Mouse (Mus musculus): ENCODE measurements around the gene Kirrel2. TPM values are rescaled to one million over a fixed set of nuclear protein-coding genes. Genes with fewer than 3 reads are reported as not detected.

Kirrel2 gene
- polyA plus RNA-seq, 1 experiment from 2014 or later, result 1.3 TPM

- Histone ChIP-seq H3K4me1 (peaks cover 16% of the 10 kb centered on the region), H3K27ac (replicated peaks) (peak within 1 kb of the TSS; percentile 13; the same call in 1 of the 2 replicates), H3K4me3 (replicated peaks) (peak within 1 kb of the TSS; percentile 69), H3K9ac (peak within 1 kb of the TSS; percentile 44), H3K9me3 (replicated peaks) (no peaks in the 10 kb centered on the region), H3K36me3 (peaks cover 13% of the 10 kb centered on the region; the same call in 1 of the 2 replicates), H3K4me2 (replicated peaks) (peak within 1 kb of the TSS; percentile 87), H3K27me3 (peaks cover under 1% of the 10 kb centered on the region; the same call in 1 of the 2 replicates)
- under 1% methylated on average over 55 of the region's 72 CpGs for WGBS
- ATAC-seq (ENCODE audit: insufficient number of reproducible peaks, low FRiP score, low TSS enrichment, low read depth), result peak; percentile 75
Measured at GRCm38 (mm10) chr7:30444971-30445751, 12.3 kb downstream of the Kirrel2 start, which contains the start of gene Aplp1. TSS of gene Aplp1 (minus strand) at chr7:30445535.

GRCm38 (mm10) chr7:30444154-30444970 lies 13.1 kb downstream of the Kirrel2 start:
- peak overlapping the region; percentile 44 for H3K9ac ChIP-seq
- no peaks in the 10 kb centered on the region for H3K9me3 ChIP-seq (replicated peaks)
- peak overlapping the region; percentile 69 for H3K4me3 ChIP-seq (replicated peaks)
- no peaks in the 10 kb centered on the region for H3K27me3 ChIP-seq
- under 1% methylated on average over 38 of the region's 38 CpGs for WGBS
- 0 out of 2 replicates have a peak, but pooled peaks have one; percentile 20 for ATAC-seq (ENCODE audit: insufficient number of reproducible peaks, low FRiP score, low TSS enrichment, low read depth)
- peak overlapping the region; percentile 87 for H3K4me2 ChIP-seq (replicated peaks)
- no peak overlapping the region; the same call in 1 of the 2 replicates for H3K27ac ChIP-seq (replicated peaks)
- peaks cover 16% of the 10 kb centered on the region for H3K4me1 ChIP-seq
- H3K36me3 ChIP-seq, result peaks cover 19% of the 10 kb centered on the region; the same call in 1 of the 2 replicates

GRCm38 (mm10) chr7:30443696-30444095 lies 13.8 kb downstream of the Kirrel2 start:
- no peak for ATAC-seq (ENCODE audit: insufficient number of reproducible peaks, low FRiP score, low TSS enrichment, low read depth)
- Histone ChIP-seq H3K4me2 (replicated peaks) (peak overlapping the region; percentile 87), H3K4me1 (peaks cover 16% of the 10 kb centered on the region), H3K27me3 (no peaks in the 10 kb centered on the region), H3K9ac (no peak overlapping the region), H3K36me3 (peaks cover 19% of the 10 kb centered on the region; the same call in 1 of the 2 replicates), H3K9me3 (replicated peaks) (no peaks in the 10 kb centered on the region), H3K27ac (replicated peaks) (no peak overlapping the region), H3K4me3 (replicated peaks) (peak overlapping the region; percentile 69; the same call in 1 of the 2 replicates)
- WGBS, result 26% methylated on average over 9 of the region's 9 CpGs

GRCm38 (mm10) chr7:30440697-30441096 lies 16.8 kb downstream of the Kirrel2 start:
- peaks cover 23% of the 10 kb centered on the region; the same call in 1 of the 2 replicates for H3K36me3 ChIP-seq
- H3K4me1 ChIP-seq, result peaks cover 16% of the 10 kb centered on the region
- H3K27ac ChIP-seq (replicated peaks), result no peak overlapping the region
- H3K4me2 ChIP-seq (replicated peaks), result no peak overlapping the region
- ATAC-seq (ENCODE audit: insufficient number of reproducible peaks, low FRiP score, low TSS enrichment, low read depth), result no peak
- WGBS, result 26% methylated on average over 4 of the region's 5 CpGs
- H3K27me3 ChIP-seq, result no peaks in the 10 kb centered on the region
- H3K9me3 ChIP-seq (replicated peaks), result no peaks in the 10 kb centered on the region
- no peak overlapping the region for H3K4me3 ChIP-seq (replicated peaks)
- no peak overlapping the region for H3K9ac ChIP-seq

GRCm38 (mm10) chr7:30439734-30440133 lies 17.8 kb downstream of the Kirrel2 start:
- Histone ChIP-seq H3K9ac (no peak overlapping the region), H3K4me1 (peaks cover 12% of the 10 kb centered on the region), H3K27me3 (no peaks in the 10 kb centered on the region), H3K27ac (replicated peaks) (no peak overlapping the region), H3K36me3 (peaks cover 25% of the 10 kb centered on the region; the same call in 1 of the 2 replicates), H3K4me3 (replicated peaks) (no peak overlapping the region), H3K9me3 (replicated peaks) (no peaks in the 10 kb centered on the region), H3K4me2 (replicated peaks) (no peak overlapping the region)
- 67% methylated on average over 13 of the region's 13 CpGs for WGBS
- ATAC-seq (ENCODE audit: insufficient number of reproducible peaks, low FRiP score, low TSS enrichment, low read depth), result no peak

GRCm38 (mm10) chr7:30436879-30437278 lies 20.6 kb downstream of the Kirrel2 start:
- no peaks in the 10 kb centered on the region for H3K4me1 ChIP-seq
- no peaks in the 10 kb centered on the region for H3K9me3 ChIP-seq (replicated peaks)
- no peak overlapping the region for H3K4me2 ChIP-seq (replicated peaks)
- H3K9ac ChIP-seq, result no peak overlapping the region
- no peak overlapping the region for H3K27ac ChIP-seq (replicated peaks)
- no peaks in the 10 kb centered on the region for H3K27me3 ChIP-seq
- H3K36me3 ChIP-seq, result peaks cover 16% of the 10 kb centered on the region; the same call in 1 of the 2 replicates
- no peak overlapping the region for H3K4me3 ChIP-seq (replicated peaks)
- 22% methylated on average over 10 of the region's 10 CpGs for WGBS
- ATAC-seq (ENCODE audit: insufficient number of reproducible peaks, low FRiP score, low TSS enrichment, low read depth), result no peak

GRCm38 (mm10) chr7:30435156-30435555 lies 22.3 kb downstream of the Kirrel2 start:
- Histone ChIP-seq H3K27me3 (no peaks in the 10 kb centered on the region), H3K9me3 (replicated peaks) (no peaks in the 10 kb centered on the region), H3K4me1 (no peaks in the 10 kb centered on the region), H3K4me2 (replicated peaks) (no peak overlapping the region), H3K36me3 (peaks cover 12% of the 10 kb centered on the region; the same call in 1 of the 2 replicates), H3K9ac (no peak overlapping the region), H3K27ac (replicated peaks) (no peak overlapping the region), H3K4me3 (replicated peaks) (no peak overlapping the region)
- no peak for ATAC-seq (ENCODE audit: insufficient number of reproducible peaks, low FRiP score, low TSS enrichment, low read depth)
- WGBS, result 53% methylated on average over 9 of the region's 9 CpGs

GRCm38 (mm10) chr7:30434701-30435100 lies 22.8 kb downstream of the Kirrel2 start:
- Histone ChIP-seq H3K4me3 (replicated peaks) (no peak overlapping the region), H3K36me3 (peaks cover 8% of the 10 kb centered on the region; the same call in 1 of the 2 replicates), H3K27me3 (no peaks in the 10 kb centered on the region), H3K9me3 (replicated peaks) (no peaks in the 10 kb centered on the region), H3K4me1 (no peaks in the 10 kb centered on the region), H3K27ac (replicated peaks) (no peak overlapping the region), H3K4me2 (replicated peaks) (no peak overlapping the region), H3K9ac (no peak overlapping the region)
- ATAC-seq (ENCODE audit: insufficient number of reproducible peaks, low FRiP score, low TSS enrichment, low read depth), result no peak
- WGBS, result 69% methylated on average over 10 of the region's 10 CpGs

- Histone ChIP-seq H3K4me2 (replicated peaks) (no peak overlapping the region), H3K9me3 (replicated peaks) (no peaks in the 10 kb centered on the region), H3K4me1 (no peaks in the 10 kb centered on the region), H3K9ac (no peak overlapping the region), H3K27ac (replicated peaks) (no peak overlapping the region), H3K27me3 (no peaks in the 10 kb centered on the region), H3K4me3 (replicated peaks) (no peak overlapping the region), H3K36me3 (0 out of 2 replicates have a peak, but pooled peaks cover 6% of the 10 kb centered on the region)
- WGBS, result 2% methylated on average over 10 of the region's 10 CpGs
- no peak for ATAC-seq (ENCODE audit: insufficient number of reproducible peaks, low FRiP score, low TSS enrichment, low read depth)
Measured at GRCm38 (mm10) chr7:30434238-30434637, 23.3 kb downstream of the Kirrel2 start.

- no peak for ATAC-seq (ENCODE audit: insufficient number of reproducible peaks, low FRiP score, low TSS enrichment, low read depth)
- H3K4me1 ChIP-seq, result no peaks in the 10 kb centered on the region
- H3K9ac ChIP-seq, result no peak overlapping the region
- H3K9me3 ChIP-seq (replicated peaks), result no peaks in the 10 kb centered on the region
- H3K4me3 ChIP-seq (replicated peaks), result no peak overlapping the region
- no peak overlapping the region for H3K27ac ChIP-seq (replicated peaks)
- H3K36me3 ChIP-seq, result peaks cover 7% of the 10 kb centered on the region; the same call in 1 of the 2 replicates
- 4% methylated on average over 3 of the region's 3 CpGs for WGBS
- no peaks in the 10 kb centered on the region for H3K27me3 ChIP-seq
- no peak overlapping the region for H3K4me2 ChIP-seq (replicated peaks)
Measured at GRCm38 (mm10) chr7:30431793-30432192, 25.7 kb downstream of the Kirrel2 start.

- WGBS, result 41% methylated on average over 2 of the region's 2 CpGs
- no peak overlapping the region for H3K4me3 ChIP-seq (replicated peaks)
- no peak for ATAC-seq (ENCODE audit: insufficient number of reproducible peaks, low FRiP score, low TSS enrichment, low read depth)
- H3K36me3 ChIP-seq, result peaks cover 12% of the 10 kb centered on the region
- no peak overlapping the region for H3K9ac ChIP-seq
- H3K27ac ChIP-seq (replicated peaks), result no peak overlapping the region
- H3K9me3 ChIP-seq (replicated peaks), result no peaks in the 10 kb centered on the region
- no peak overlapping the region for H3K4me2 ChIP-seq (replicated peaks)
- no peaks in the 10 kb centered on the region for H3K4me1 ChIP-seq
- no peaks in the 10 kb centered on the region for H3K27me3 ChIP-seq
Measured at GRCm38 (mm10) chr7:30430191-30430590, 27.3 kb downstream of the Kirrel2 start.
